Mouse (Mus musculus) brain, embryonic 14.5 days (tissue): Measurements from ENCODE around the gene Kpna2.

ENCODE experiments used
- CTCF ChIP-seq: fragments of 200-500 bp; IDR thresholded peaks from 2 replicates; pipeline ENCODE4 v1.5.1; 2012; ENCODE audit warnings: inconsistent platforms, mild to moderate bottlenecking, moderate library complexity, borderline replicate concordance; ENCODE audit not compliant: insufficient read depth, insufficient read length; ENCODE audit errors: extremely low read depth
- POLR2A ChIP-seq: fragments of 200-500 bp; IDR thresholded peaks from 2 replicates; pipeline ENCODE4 v1.6.1; 2012; ENCODE audit warnings: mild to moderate bottlenecking, inconsistent platforms, borderline replicate concordance; ENCODE audit not compliant: poor library complexity, insufficient read depth, insufficient read length, severe bottlenecking; ENCODE audit errors: extremely low read depth

DNA sequence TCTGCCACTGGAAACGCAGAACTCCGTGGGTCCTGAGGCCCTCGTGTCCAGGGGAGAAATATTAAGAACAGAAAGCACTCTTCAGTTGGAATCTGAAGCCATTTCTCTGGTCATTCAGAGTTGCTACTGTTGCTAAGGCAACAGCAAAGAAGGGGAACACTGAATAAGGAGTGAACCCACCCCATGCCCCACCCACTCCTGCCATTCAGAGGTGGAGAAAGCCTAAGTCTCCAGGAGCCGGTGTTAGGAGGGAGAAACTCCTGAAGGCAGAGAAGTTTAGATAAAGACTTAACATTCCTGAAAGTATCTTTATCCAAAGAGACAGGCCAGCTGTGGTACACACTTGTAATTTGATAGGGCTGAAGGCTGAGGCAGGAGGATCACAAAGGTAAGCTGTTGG is 20.0 kb upstream of the Kpna2 start:
- TF ChIP-seq CTCF: no peak
- TF ChIP-seq POLR2A: no peak
